Mouse (Mus musculus) lung, adult 18-20 months (tissue): ENCODE measurements at regions not wholly inside any gene's neighbourhood (a gene's known extent, or its start where the extent isn't known, plus 50 kb on each side); places are given as distances from the start of the nearest gene placed in this dataset.
A peak's percentile ranks its signal among the peaks of the same experiment; 100 is the strongest.

ENCODE experiments used
- DNase-seq, 2 experiments: peaks; one replicate each; pipeline ENCODE4 v3.0.0; 2022; ENCODE audit warnings: mixed read lengths in 2 of 2

DNA sequence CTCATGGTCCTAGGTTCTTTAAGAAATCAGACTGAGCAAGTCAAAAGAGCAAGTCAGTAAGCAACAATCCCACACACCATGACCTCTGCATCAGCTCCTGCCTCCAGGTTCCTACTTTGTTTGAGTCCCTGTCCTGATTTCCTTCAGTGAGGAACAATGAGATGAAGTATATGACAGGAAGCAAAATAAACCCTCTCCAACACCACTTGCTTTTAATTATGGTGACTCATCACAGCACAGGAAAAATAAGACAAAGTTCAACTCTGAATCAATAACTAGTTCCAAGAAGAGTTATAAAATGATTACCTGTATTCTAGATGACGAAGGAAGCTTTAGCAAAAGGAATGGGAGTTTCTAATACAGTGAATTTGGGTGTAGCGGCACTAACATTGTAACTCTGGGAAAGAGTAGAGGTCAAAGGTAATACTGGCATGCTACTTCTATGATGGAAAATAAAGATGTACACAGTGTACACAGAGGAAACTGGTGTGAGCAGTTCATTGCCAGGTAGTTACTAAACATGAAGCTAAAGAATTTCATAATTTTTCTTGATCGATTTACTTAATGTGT is 248.2 kb upstream of the Atp2b1 start:
- no peak for DNase-seq

DNA sequence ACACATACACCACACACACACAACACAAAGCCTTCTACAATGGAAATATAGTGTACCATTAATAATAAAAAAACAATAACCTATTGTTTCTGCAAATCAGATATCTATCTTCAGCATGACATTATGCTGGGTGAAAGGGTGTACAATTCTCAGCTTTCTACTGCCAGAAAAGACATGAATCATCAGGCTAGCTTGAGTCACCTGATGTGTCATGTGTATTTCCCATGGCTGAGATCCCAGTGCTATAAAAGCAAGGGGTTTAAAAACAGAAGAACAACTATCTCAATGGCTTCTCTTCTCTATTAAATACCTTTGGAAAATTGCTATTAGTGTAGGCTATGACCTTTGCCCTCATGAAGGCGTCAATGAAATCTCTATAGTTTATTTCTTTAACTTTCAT is 246.5 kb upstream of the Atp2b1 start:
- DNase-seq: no peak

DNA sequence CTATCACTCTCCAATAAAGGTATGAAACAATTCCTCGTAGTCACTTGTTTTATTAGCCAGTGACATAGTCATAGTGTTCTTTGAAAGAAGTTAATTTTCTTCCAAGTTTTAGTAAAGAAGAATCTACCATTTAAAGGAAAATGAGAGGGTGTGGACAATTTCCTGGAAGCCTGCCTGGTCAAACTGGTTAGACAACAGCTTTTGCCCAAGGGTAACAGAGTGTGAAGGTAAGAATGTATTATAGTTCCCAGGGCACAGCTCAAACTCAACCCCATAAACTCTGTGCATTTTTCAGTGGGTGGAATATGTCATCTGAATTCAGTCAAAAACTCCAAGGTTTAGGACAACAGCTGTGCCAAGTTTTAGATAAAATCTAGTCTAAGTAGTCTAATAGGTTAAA is 240.1 kb upstream of the Atp2b1 start:
- DNase-seq: peak; percentile 38 to 64

DNA sequence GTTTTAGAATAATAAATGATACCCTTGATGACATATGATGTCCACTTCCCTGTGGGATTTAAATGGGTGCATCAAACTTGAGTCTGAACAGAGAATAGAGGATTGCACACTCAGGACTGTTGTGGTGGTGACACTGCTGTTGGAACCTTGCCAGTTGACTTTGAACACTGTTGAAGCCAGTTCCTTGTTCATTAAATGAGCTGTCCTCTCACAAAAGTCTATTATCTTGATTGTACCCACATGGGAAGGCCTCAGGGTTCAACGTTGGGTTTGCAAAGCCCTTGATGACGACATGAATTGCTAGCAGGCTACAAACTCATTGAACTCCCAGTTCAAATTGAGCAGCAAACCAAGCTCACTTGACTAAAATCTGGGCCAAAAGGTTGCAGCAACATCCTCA is 237.3 kb upstream of the Atp2b1 start:
- no peak for DNase-seq

DNA sequence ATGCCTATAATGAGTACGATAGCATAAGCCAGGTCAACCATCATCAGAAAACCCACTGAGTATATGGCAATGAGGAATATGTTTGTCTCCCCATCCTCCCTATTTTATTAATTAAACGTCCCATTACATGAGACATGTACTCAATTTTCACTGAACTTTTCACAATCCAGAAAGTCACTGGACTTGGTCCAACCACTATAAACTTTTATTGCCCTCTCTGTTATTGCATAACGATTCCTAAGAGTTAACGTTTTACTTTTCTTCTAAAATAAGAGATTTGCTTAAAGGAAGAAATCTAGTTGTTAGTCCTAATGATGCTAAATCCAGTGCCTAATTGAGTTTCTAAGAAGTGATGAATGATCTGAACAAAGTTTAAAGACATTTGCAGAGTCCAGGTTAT is 236.0 kb upstream of the Atp2b1 start:
- DNase-seq: no peak

DNA sequence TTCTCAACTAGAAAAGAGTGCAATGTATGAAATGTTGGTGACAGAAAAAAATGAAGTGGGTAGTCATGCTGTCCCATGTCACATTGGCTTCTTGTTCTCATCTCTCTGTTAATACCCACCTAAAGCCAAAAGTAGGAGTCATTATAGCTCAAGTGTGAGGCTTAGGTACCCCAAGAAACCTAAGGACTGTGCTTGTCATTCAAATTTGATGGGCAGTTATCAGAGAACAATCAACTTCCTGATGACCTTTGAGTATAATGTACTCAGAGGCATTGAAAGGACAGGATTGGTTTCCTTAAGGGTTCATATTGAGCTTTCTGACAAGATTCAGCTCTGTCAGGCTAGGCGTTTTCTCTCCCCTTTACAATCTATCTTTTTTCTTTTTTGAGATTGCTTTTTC is 231.8 kb upstream of the Atp2b1 start:
- no peak for DNase-seq

DNA sequence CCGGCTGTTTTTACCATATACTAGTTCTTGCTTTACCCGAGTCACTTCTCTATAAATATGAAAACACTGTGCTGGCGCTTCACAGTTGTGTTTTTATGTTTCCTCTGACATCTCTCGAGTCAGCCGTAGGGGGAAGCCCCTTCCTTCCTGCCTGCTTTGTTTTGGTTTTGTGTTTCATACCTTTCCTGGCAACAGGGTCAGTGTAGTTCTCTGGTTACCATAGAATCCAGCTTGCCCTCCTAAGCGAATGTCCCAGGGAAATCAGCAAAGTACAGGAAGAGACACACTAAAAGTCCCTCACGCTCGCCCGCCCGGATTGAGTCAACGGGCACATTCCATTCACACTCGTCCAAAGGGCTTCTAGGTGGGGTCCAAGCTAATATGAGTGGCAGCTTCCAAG is 230.0 kb upstream of the Atp2b1 start:
- peak; percentile 40 to 57 for DNase-seq

DNA sequence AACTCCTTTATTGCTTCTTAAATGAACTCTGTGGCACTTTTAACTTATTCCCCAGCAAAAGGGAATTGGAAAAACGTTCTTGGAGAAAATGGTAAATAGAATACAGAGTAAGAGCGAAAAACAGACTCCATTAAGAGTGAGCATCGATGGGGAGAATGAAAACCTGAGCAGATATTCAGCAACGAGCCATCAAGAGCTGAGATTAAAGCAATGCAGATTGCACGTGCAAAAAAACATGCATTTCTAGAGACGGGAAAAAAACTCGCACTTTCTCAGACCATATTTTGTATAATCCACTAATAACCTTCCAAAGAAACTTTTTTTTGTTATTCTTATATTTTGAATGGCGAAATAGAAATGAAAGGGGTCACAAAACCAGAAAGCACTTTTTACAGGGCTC is 229.5 kb upstream of the Atp2b1 start:
- no peak for DNase-seq

DNA sequence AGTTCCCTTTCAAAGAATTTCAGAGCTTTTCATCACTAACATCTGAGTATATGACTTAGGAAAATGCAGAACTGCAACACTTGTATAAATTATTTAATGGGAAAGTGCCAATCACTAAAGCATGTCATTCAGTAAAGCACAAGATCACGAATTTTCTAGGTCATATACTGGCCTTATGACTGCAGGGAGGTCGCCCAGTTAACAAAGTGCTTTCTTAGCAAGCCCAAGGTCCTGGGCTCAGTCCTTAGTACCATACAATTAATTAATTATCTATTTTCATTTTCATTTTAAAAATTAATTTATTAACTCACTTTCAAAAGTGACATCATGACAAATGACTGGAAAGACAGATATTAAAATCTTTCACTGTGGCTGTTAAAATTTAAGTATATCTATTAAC is 228.5 kb upstream of the Atp2b1 start:
- DNase-seq: no peak

DNA sequence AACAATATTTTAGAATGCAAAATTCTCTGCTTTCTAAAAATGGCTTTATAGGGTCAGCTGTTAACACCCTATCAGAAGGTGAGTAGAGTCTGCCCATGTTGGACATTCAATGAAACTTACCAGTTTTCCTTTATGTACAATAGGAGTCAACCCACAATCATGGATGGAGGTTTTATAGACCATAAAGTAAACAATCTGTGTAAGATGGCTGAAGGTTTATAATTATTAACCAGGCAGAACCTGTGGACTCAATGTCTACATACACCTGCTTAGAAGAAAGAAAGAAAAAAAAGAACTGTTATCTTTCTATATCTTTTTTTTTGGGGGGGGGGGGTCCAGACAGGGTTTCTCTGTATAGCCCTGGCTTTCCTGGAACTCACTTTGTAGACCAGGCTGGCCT is 227.8 kb upstream of the Atp2b1 start:
- no peak for DNase-seq

DNA sequence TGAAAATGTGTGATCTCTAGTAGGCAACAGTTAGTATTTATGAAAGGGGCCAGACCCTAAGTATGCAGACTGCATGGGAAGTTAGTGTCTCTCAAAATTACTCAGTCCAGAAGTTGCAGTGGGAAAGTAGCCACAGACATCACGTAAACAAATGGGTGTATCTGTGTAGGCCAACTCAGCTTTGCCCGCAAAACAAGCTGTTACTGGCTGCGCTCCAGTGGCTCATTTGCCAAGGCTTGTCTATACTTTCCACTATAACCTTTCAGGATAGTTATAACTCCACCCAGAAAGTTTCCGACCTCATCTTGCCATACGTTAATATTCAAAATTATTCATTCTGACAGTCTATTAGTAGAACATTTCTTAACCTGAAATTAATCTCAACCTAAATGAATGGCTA is 222.4 kb upstream of the Atp2b1 start:
- peak; percentile 23 to 56 for DNase-seq

DNA sequence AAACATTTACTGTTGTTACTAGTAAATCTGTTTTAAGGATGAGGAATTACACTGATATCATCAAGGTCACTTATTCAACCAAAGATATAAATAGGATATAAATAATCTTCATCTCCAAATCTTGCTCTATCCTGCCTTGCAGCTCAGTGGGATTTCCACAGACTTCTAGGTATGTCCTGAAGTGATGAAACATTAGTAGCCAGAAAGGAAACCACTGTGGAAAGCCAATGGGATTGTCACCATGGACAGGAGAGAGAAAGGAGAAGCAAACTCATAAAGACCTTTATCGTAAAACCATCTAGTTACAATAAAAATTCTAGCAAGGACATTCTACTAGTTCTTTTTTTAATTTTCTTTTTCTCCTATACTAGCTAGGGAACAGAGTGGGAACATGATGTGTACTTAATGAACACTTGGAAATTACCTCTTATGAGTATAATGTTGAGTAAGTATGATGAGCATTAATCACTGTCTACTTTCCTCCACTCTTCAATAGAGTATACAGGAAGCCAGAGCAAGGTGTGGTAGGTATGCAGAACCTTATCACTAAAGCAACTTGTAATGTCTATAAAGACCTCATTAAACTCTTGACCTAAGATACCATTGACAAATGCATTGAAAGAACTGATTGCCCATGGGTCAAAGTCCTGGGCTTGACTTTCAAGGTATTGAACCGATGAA is 219.4 kb upstream of the Atp2b1 start:
- DNase-seq: no peak

DNA sequence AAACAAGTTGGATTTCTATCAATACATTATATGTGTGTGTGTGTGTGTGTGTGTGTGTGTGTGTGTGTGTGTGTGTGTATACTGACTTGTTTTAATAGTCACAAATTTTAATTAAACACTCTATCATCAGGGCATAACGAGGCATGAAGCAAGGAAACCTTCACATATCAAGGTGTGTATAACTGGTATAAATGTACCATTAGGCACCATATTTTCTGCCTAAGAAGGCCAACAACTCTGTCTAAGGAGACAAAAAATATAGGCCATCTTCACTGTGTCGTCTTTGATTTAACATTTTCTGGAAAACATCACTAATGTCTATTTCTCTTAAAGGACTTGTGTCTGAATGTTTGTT is 218.9 kb upstream of the Atp2b1 start:
- DNase-seq: no peak

DNA sequence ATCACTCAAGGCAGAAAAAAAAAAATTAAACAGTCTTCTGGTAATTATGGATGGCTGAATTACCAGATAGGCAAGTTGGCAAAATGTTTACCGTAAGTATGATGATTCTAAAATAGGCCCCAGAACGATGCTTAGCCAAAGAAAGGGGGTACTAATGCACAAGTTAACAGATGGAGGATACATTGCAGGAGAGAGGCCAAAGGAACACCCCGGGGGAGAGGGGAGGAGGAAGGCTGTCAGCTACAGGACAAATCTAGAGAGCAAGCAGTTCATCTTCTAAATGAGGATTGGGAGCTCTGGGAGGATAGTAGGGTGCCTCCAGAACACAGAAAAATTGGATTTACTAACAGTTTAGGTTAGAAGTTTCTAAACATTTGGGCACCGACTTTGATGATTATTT is 216.3 kb upstream of the Atp2b1 start:
- no peak for DNase-seq

DNA sequence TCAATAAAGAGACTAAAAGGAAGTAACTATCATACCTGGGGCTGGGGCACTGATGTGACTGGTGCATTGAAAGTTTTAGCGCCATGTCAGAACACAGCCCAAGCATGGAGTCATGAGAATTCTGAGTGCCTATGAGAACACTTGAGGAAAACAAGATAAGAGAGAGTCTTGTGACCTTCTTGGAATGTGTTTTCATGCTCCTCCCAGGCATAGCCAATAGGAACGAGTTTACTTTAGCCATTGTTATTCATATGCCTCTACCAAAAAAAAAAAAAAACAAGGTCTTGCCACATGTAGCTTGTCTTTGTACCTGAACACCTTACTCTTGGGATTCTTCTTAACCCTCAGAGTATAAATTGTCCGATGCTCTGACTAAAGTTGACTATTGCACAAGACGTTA is 214.6 kb upstream of the Atp2b1 start:
- DNase-seq: no peak

DNA sequence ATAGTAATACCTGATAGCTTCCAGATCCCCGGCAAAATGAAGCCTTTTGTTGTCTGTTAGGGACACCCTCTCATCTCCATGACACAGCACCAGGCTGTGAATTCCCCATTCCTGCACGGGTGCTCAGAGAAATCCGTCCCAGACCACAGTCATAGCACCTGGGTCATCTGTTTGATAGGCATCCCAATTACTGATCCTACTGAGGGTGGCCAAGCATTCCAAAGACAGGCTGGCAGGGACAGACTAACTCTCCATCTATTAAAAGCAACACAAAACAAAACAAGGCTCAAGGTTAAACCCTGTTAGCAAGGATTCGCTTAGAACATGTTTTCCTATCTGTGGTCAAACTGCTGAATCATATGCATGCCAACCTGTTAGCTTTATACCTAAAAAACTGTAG is 213.8 kb upstream of the Atp2b1 start:
- no peak for DNase-seq

DNA sequence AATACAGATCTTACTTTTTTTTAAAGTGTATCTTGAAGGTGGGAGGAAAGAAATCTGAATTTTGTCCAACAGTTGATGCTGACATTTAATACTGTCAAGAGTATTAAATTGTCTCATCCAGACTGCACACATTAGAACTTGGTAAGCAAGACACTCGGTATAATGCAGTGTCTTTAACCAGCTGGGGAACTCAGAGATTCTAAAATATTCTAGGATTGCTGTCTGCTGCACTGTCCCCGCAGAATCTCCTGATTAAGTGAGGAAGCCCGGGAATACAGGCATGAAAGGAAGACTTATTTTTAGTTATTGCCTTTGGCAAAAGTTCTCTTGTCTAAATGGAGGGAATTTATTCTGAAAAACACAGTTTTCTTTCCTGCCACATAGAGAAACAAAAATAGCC is 212.9 kb upstream of the Atp2b1 start:
- DNase-seq: no peak

DNA sequence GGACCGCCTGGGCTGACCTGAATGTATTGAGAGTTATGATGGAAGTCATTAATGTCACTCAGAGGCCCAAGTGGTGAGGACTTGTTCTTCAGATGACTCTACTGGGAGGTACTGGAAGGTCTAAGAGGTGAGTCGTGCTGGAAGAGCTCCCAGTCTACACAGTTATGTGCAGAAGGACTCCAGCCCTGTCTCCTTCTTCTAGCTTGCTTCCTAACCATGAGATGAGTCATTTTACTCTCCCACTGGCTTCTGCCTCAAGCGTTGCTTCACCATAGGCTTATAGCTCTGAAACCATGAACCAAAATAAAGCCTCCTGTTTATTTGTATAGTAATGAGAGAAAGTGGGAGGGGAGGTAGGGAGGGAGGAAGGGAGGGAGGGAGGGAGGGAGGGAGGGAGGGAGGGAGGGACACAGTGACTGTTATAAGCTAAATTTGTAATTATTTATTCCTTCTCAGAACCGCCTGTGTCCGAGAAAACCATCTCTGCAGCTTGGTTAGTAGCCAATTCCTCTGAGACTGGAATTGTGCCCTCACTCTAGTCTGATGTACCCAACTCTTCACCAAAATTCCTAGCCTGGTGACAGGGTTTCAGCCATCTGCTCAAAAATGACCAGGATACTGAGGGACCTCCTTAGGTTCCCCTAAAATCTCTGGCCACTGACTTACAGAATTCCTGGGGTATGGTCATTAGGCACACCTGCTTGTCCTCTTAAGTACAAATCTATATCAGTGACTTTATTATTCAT is 211.6 kb upstream of the Atp2b1 start:
- DNase-seq: no peak

DNA sequence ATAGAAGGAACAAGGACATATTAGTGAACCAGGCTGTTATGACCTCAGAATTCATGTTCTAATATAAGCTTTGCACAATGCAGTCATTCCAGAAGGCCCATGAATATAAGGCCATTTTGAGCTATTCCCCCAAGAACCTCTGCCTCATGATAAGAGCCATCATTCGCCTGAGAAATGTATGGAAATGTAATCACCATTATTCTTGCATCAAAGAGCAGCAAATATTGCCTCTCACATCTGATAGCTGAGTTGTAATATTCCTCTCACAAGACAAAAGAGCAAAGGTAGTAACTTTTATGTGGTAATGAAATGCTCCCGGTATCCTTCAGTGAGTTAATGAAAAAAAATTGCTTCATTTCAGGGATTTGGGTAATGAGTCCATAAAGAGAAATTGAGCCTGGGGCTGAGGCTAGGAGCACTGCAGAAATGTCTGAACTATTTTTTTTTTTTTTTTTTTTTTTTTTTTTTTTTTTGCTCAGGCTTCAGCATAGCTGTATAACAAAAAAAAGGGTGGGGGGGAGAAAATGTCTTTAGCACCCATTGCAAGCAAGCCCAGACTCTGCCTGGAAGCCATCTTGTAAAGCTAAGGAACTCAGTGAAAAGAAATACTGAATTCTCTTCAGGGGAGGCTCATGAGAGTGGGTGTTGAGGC is 210.4 kb upstream of the Atp2b1 start:
- no peak for DNase-seq

DNA sequence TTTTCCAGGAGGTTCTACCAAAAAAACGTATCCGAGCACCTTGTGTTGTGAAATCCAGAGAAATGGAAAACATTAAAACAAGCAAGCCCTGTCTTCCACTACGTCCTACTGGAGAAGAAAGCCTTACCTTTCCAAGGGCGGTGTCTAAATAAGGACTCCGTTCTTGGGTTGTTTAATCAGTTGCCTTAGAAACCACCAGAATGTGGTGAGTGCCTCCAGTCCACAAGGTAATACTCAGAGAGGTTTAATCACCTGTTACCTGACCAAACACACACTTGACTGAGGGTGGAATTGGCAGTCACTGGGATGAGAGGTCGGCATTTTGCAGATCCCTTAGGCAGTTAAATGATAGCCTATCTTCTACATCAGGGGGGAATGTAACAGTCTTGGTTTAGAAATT is 209.6 kb upstream of the Atp2b1 start:
- DNase-seq: peak; percentile 51 to 70

DNA sequence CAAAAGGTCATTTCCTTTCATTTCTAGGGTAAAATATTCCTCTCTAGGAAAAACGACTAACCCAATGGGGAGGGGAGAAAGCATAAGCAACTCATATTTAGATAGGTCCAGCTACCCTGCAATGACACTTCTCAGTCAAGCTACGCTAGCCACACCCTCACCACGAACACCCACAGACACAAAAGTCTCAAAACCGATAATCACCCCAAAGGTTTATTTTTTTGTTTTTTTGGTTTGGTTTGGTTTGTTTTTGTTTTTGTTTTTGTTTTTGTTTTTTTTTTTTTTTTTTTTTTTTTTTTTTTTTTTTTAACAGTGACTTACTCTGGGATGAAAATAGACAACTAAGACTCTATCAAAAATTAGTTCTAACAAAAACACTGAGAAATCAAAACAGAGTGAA is 196.3 kb upstream of the Atp2b1 start:
- no peak for DNase-seq

DNA sequence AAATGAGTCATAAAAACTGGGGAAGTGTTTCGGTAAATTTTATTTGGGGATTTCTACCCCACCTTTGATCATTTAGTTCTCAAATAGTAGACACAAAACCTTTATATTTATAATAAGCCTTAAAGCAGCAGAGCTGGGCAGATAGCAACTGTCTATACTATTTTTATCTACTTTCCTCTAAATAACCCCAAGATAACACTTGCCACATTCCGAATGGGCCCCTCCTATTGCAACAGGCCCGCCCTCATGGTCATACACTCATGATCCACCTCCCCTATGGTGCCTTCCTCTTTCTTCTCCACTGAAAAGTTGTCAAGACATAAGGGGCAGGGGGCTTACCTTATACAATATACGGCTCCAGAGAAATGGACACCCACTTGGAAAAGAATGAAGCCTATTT is 195.5 kb upstream of the Atp2b1 start:
- no peak for DNase-seq

DNA sequence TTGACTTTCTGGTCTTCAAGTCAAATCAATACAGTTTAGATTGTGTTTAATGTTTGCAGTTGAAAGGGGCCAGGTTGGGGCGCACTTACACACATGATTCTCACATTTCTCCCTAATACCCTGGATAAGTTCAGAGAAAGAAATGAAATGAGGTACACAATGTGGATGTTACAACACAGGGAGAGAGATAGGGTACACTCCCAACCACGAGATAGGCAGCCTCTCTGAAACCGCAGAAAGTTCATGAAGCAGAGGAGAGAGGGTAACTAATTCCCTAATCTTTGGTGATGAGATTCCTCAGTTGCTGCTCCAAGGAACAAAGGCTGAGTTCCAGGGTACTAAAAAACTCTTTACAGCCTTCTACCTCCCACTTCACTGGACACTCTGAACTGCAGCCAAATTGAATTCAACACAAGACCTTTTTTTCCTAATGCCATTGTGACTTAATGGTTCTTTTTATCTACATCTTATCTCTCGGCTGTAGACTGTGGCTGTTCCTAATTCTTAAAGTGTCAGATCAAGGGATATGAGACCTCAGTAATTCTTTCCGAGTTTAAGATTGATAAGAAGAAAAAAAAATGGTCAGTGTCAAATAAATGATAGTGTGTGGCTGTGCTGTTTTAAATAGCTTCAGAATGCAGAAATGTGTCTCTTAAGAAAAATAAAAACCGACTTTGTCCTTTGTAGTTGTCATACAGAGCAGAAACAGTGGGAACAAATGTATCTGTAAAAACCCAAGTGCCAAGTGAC is 193.8 kb upstream of the Atp2b1 start:
- DNase-seq: no peak
